Mouse (Mus musculus) hindbrain, embryonic 16.5 days (tissue): ENCODE results near the gene Mlana. TPM values are rescaled to one million over a fixed set of nuclear protein-coding genes. Genes with fewer than 3 reads are reported as not detected.

Source experiments
- ATAC-seq: fragments of 200-750 bp; cut with Nextera tagmentation; 2 replicates; pipeline ENCODE4 v1.8.0; 2017; ENCODE audit warnings: moderate TSS enrichment, moderate library complexity
- H3K27ac ChIP-seq: fragments of 300-500 bp; sonication (generic); 2 replicates; pipeline ENCODE4 v1.5.1; 2014; ENCODE audit warnings: low read depth, mild to moderate bottlenecking, control low read depth, low read length, moderate library complexity
- H3K27me3 ChIP-seq: fragments of 300-500 bp; sonication (generic); replicated peaks from 2 replicates; pipeline ENCODE4 v1.6.1; 2014; ENCODE audit warnings: low read length; ENCODE audit not compliant: control insufficient read depth, insufficient read depth
- H3K36me3 ChIP-seq: fragments of 300-500 bp; sonication (generic); 2 replicates; pipeline ENCODE4 v1.6.1; 2014; ENCODE audit warnings: mild to moderate bottlenecking, low read length, moderate library complexity, mixed read lengths; ENCODE audit not compliant: control insufficient read depth, insufficient read depth
- H3K4me1 ChIP-seq: fragments of 300-500 bp; sonication (generic); 2 replicates; pipeline ENCODE4 v1.6.1; 2014; ENCODE audit warnings: low read depth, low read length; ENCODE audit not compliant: control insufficient read depth, insufficient read depth
- H3K4me2 ChIP-seq: fragments of 300-500 bp; sonication (generic); 2 replicates; pipeline ENCODE4 v1.6.1; 2014; ENCODE audit warnings: mild to moderate bottlenecking, low read length, control low read depth, moderate library complexity
- H3K4me3 ChIP-seq: fragments of 300-500 bp; sonication (generic); 2 replicates; pipeline ENCODE4 v1.5.1; 2014; ENCODE audit warnings: mild to moderate bottlenecking, low read length, control low read depth, moderate library complexity
- H3K9ac ChIP-seq: fragments of 300-500 bp; sonication (generic); 2 replicates; pipeline ENCODE4 v1.6.1; 2014; ENCODE audit warnings: low read depth, mild to moderate bottlenecking, control low read depth, low read length, moderate library complexity
- H3K9me3 ChIP-seq: fragments of 300-500 bp; sonication (generic); 2 replicates; pipeline ENCODE4 v1.6.1; 2014; ENCODE audit warnings: mild to moderate bottlenecking, low read length, moderate library complexity; ENCODE audit not compliant: control insufficient read depth
- WGBS: fragments of 180-500 bp; shearing (Covaris S2); extraction: QIAGEN DNeasy Blood & Tissue Kit; methylation state at CpG from one replicate; pipeline ENCODE4 v1.1.7; 2014; 5-methylcytosine and 5-hydroxymethylcytosine counted together
- polyA plus RNA-seq: library from polyadenylated mRNA; unstranded; fragments of >200 nt; fragmentation: Nextera tagmentation; extraction: Ambion mirVana; gene quantifications from 2 replicates; pipeline ENCODE4 v1.2.1, GENCODE M21; 2015

Mlana gene
- polyA plus RNA-seq, 1 experiment from 2014 or later, result not detected

GRCm38 (mm10) chr19:29658836-29659235 is 38.8 kb upstream of the Mlana start:
- Histone ChIP-seq H3K9me3 (no peaks in the 10 kb centered on the region), H3K4me2 (no peak overlapping the region), H3K4me3 (no peak overlapping the region), H3K4me1 (no peaks in the 10 kb centered on the region), H3K36me3 (no peaks in the 10 kb centered on the region), H3K9ac (no peak overlapping the region), H3K27ac (no peak overlapping the region), H3K27me3 (no peaks in the 10 kb centered on the region)
- no peak for ATAC-seq
- 87% methylated on average over 4 of the region's 4 CpGs for WGBS

GRCm38 (mm10) chr19:29659705-29660104 is 37.9 kb upstream of the Mlana start:
- no peak overlapping the region for H3K4me3 ChIP-seq
- no peak overlapping the region for H3K27ac ChIP-seq
- H3K27me3 ChIP-seq, result no peaks in the 10 kb centered on the region
- no peak for ATAC-seq
- no peak overlapping the region for H3K4me2 ChIP-seq
- H3K36me3 ChIP-seq, result no peaks in the 10 kb centered on the region
- H3K9ac ChIP-seq, result no peak overlapping the region
- 64% methylated on average over 6 of the region's 6 CpGs for WGBS
- H3K4me1 ChIP-seq, result no peaks in the 10 kb centered on the region
- H3K9me3 ChIP-seq, result no peaks in the 10 kb centered on the region

GRCm38 (mm10) chr19:29660835-29661764 is 36.5 kb upstream of the Mlana start:
- no peak overlapping the region for H3K4me2 ChIP-seq
- no peaks in the 10 kb centered on the region for H3K9me3 ChIP-seq
- no peak overlapping the region for H3K4me3 ChIP-seq
- H3K27me3 ChIP-seq, result no peaks in the 10 kb centered on the region
- WGBS, result 85% methylated on average over 10 of the region's 10 CpGs
- no peak overlapping the region for H3K27ac ChIP-seq
- no peak for ATAC-seq
- H3K9ac ChIP-seq, result no peak overlapping the region
- no peaks in the 10 kb centered on the region for H3K36me3 ChIP-seq
- H3K4me1 ChIP-seq, result no peaks in the 10 kb centered on the region

- no peaks in the 10 kb centered on the region for H3K36me3 ChIP-seq
- H3K9ac ChIP-seq, result no peak overlapping the region
- WGBS, result 78% methylated on average over 6 of the region's 6 CpGs
- H3K27ac ChIP-seq, result no peak overlapping the region
- no peak overlapping the region for H3K4me2 ChIP-seq
- H3K4me1 ChIP-seq, result no peaks in the 10 kb centered on the region
- H3K27me3 ChIP-seq, result no peaks in the 10 kb centered on the region
- H3K9me3 ChIP-seq, result no peaks in the 10 kb centered on the region
- ATAC-seq, result no peak
- H3K4me3 ChIP-seq, result no peak overlapping the region
Measured at GRCm38 (mm10) chr19:29661974-29662580, 35.5 kb upstream of the Mlana start.

GRCm38 (mm10) chr19:29663780-29664179 is 33.8 kb upstream of the Mlana start:
- WGBS, result 82% methylated on average over 8 of the region's 8 CpGs
- Histone ChIP-seq H3K4me3 (no peak overlapping the region), H3K36me3 (no peaks in the 10 kb centered on the region), H3K9ac (no peak overlapping the region), H3K27me3 (no peaks in the 10 kb centered on the region), H3K4me2 (no peak overlapping the region), H3K27ac (no peak overlapping the region), H3K9me3 (no peaks in the 10 kb centered on the region), H3K4me1 (no peaks in the 10 kb centered on the region)
- ATAC-seq, result no peak

GRCm38 (mm10) chr19:29664934-29665333 is 32.7 kb upstream of the Mlana start:
- Histone ChIP-seq H3K4me2 (no peak overlapping the region), H3K9ac (no peak overlapping the region), H3K27me3 (no peaks in the 10 kb centered on the region), H3K9me3 (no peaks in the 10 kb centered on the region), H3K27ac (no peak overlapping the region), H3K4me1 (no peaks in the 10 kb centered on the region), H3K4me3 (no peak overlapping the region), H3K36me3 (no peaks in the 10 kb centered on the region)
- ATAC-seq, result no peak
- 89% methylated on average over 5 of the region's 5 CpGs for whole genome bisulfite sequencing

- Histone ChIP-seq H3K4me3 (no peak overlapping the region), H3K9ac (no peak overlapping the region), H3K27me3 (no peaks in the 10 kb centered on the region), H3K27ac (no peak overlapping the region), H3K4me2 (no peak overlapping the region), H3K36me3 (no peaks in the 10 kb centered on the region), H3K9me3 (no peaks in the 10 kb centered on the region), H3K4me1 (no peaks in the 10 kb centered on the region)
- no peak for ATAC-seq
- 93% methylated on average over 4 of the region's 4 CpGs for WGBS
Measured at GRCm38 (mm10) chr19:29666164-29666563, 31.5 kb upstream of the Mlana start.

- 88% methylated on average over 5 of the region's 5 CpGs for WGBS
- Histone ChIP-seq H3K4me3 (no peak overlapping the region), H3K27me3 (no peaks in the 10 kb centered on the region), H3K4me1 (no peaks in the 10 kb centered on the region), H3K36me3 (no peaks in the 10 kb centered on the region), H3K4me2 (no peak overlapping the region), H3K9me3 (no peaks in the 10 kb centered on the region), H3K9ac (no peak overlapping the region), H3K27ac (no peak overlapping the region)
- no peak for ATAC-seq
Measured at GRCm38 (mm10) chr19:29666965-29667594, 30.5 kb upstream of the Mlana start.

- H3K4me2 ChIP-seq, result no peak overlapping the region
- WGBS, result 93% methylated on average over 7 of the region's 7 CpGs
- no peak overlapping the region for H3K27ac ChIP-seq
- no peaks in the 10 kb centered on the region for H3K4me1 ChIP-seq
- no peaks in the 10 kb centered on the region for H3K36me3 ChIP-seq
- ATAC-seq, result no peak
- no peaks in the 10 kb centered on the region for H3K27me3 ChIP-seq
- H3K9me3 ChIP-seq, result no peaks in the 10 kb centered on the region
- H3K9ac ChIP-seq, result no peak overlapping the region
- no peak overlapping the region for H3K4me3 ChIP-seq
Measured at GRCm38 (mm10) chr19:29668135-29668534, 29.5 kb upstream of the Mlana start.
